7 mouse cellular contexts compared by ENCODE assay signal in genomic region chr13:103334723-103335458, GRCm38 (mm10). TPM values are rescaled to one million over a fixed set of nuclear protein-coding genes. Genes with fewer than 3 reads are reported as not detected.
A peak's percentile ranks its signal among the peaks of the same experiment; 100 is the strongest.
DNase-seq lines count a peak whose midpoint lies in the region; ATAC-seq lines count a peak whose summit lies in the region.

No protein-coding gene starts in this region.

- peak overlapping the region; percentile 74 for H3K4me3 ChIP-seq in embryonic facial prominence, embryonic 11.5 days (ENCODE audit: low read depth, low read length)
- H3K4me3 ChIP-seq in hindbrain, embryonic 10.5 days: peak overlapping the region; percentile 77

- H3K9me3 ChIP-seq in embryonic facial prominence, embryonic 11.5 days (replicated peaks; ENCODE audit: control insufficient read depth, low read length): no peaks in the 10 kb centered on the region
- no peaks in the 10 kb centered on the region for H3K9me3 ChIP-seq in hindbrain, embryonic 10.5 days

- H3K36me3 ChIP-seq in embryonic facial prominence, embryonic 11.5 days (replicated peaks; ENCODE audit: control insufficient read depth, insufficient read depth, low read depth, low read length): no peaks in the 10 kb centered on the region
- H3K36me3 ChIP-seq in hindbrain, embryonic 10.5 days: no peaks in the 10 kb centered on the region

- no peak for ATAC-seq in embryonic facial prominence, embryonic 11.5 days (replicated peaks; ENCODE audit: insufficient number of reproducible peaks, low FRiP score, low TSS enrichment, low read depth)

- H3K9ac ChIP-seq in embryonic facial prominence, embryonic 11.5 days (replicated peaks; ENCODE audit: low read length): peak overlapping the region; percentile 45

- no peaks in the 10 kb centered on the region; the same call in 1 of the 2 replicates for H3K4me1 ChIP-seq in embryonic facial prominence, embryonic 11.5 days (ENCODE audit: control insufficient read depth, insufficient read depth, low read length)
- H3K4me1 ChIP-seq in hindbrain, embryonic 10.5 days (replicated peaks): peaks cover 42% of the 10 kb centered on the region

- H3K27ac ChIP-seq in embryonic facial prominence, embryonic 11.5 days (replicated peaks; ENCODE audit: low read depth, low read length): no peak overlapping the region
- H3K27ac ChIP-seq in hindbrain, embryonic 10.5 days: peak overlapping the region; percentile 81

- peak overlapping the region; percentile 93 for H3K4me2 ChIP-seq in embryonic facial prominence, embryonic 11.5 days (ENCODE audit: low read depth, low read length)

- DNase-seq in right cerebral cortex, adult 2 months (ENCODE audit: low spot score in 2 of 2): peak; percentile 14 to 21
- no peak for DNase-seq in right cerebral cortex, postnatal 10 days (ENCODE audit: low spot score in 2 of 2)
- DNase-seq in embryonic facial prominence, embryonic 11.5 days (ENCODE audit: low spot score): peak; percentile 39
- peak; percentile 53 for DNase-seq in hindbrain, embryonic 10.5 days (ENCODE audit: low spot score)
- peak; percentile 2 for DNase-seq in lung, postnatal 10 days
- DNase-seq in ovary, postnatal 10 days (ENCODE audit: low spot score): no peak
- DNase-seq in right cerebral cortex, adult 18-20 months: no peak

- 1% methylated on average over 32 of the region's 32 CpGs for WGBS in embryonic facial prominence, embryonic 11.5 days
- 1% methylated on average over 32 of the region's 32 CpGs for WGBS in hindbrain, embryonic 10.5 days

- peaks cover 23% of the 10 kb centered on the region for H3K27me3 ChIP-seq in embryonic facial prominence, embryonic 11.5 days (ENCODE audit: control insufficient read depth, insufficient read depth, low read length)
- H3K27me3 ChIP-seq in hindbrain, embryonic 10.5 days (ENCODE audit: insufficient read depth, poor library complexity, severe bottlenecking): peaks cover 46% of the 10 kb centered on the region

RNA-seq across cellular contexts. Expression of gene Mast4, which starts 0.6 kb away (rescaled TPM):
- 17.1 and 21.5 TPM in 2 replicates for polyA plus RNA-seq in embryonic facial prominence, embryonic 11.5 days (2014; fragmentation: Nextera tagmentation; extraction: Ambion mirVana)
- polyA plus RNA-seq in hindbrain, embryonic 10.5 days (2016; fragmentation: Nextera tagmentation; extraction: Ambion mirVana): 19.3 and 20.9 TPM in 2 replicates

Comparison
In these comparisons a context has a peak if more than half of its experiments do, and no peak if none do; other contexts are left out.
1. DNase-seq: peak in right cerebral cortex, adult 2 months (2 of 2), embryonic facial prominence, embryonic 11.5 days (single experiment), hindbrain, embryonic 10.5 days (single experiment) and lung, postnatal 10 days (single experiment); none in right cerebral cortex, postnatal 10 days (0 of 2), ovary, postnatal 10 days (single experiment) and right cerebral cortex, adult 18-20 months (single experiment).